In genomic region chr15:78049933-78050332, GRCm38 (mm10) we compare ENCODE assay signal across 22 mouse cellular contexts.
"Had no signal": no experiment of that assay in that cellular context is flagged by ENCODE, and none has a peak within 500 bp of the region (broad histone marks: within the 10 kb centered on the region; RNA-seq: fewer than 3 reads in every experiment).

No protein-coding gene starts in this region.

- H3K4me1 ChIP-seq: heart, embryonic 10.5 days; heart, embryonic 12.5 days; hindbrain, embryonic 10.5 days; hindbrain, embryonic 12.5 days; intestine, embryonic 15.5 days; limb, embryonic 10.5 days; limb, embryonic 12.5 days; liver, embryonic 13.5 days had no signal

- H3K4me3 ChIP-seq: gastrocnemius, adult 2 months; heart, embryonic 10.5 days; heart, embryonic 12.5 days; hindbrain, embryonic 10.5 days; hindbrain, embryonic 12.5 days; intestine, embryonic 15.5 days; layer of hippocampus, adult 2 months; limb, embryonic 10.5 days; limb, embryonic 12.5 days; liver, embryonic 13.5 days had no signal

- H3K27ac ChIP-seq: gastrocnemius, adult 2 months; heart, embryonic 10.5 days; hindbrain, embryonic 10.5 days; hindbrain, embryonic 12.5 days; hindbrain, embryonic 14.5 days; intestine, embryonic 15.5 days; layer of hippocampus, adult 2 months; limb, embryonic 10.5 days; limb, embryonic 12.5 days; liver, embryonic 13.5 days had no signal

- DNase-seq: gastrocnemius, adult 2 months; gastrocnemius, postnatal 10 days; gastrocnemius, postnatal 25 days; heart, adult 18-20 months; heart, postnatal 10 days; heart, postnatal 4 days; kidney, adult 18-20 months; kidney, adult 8-10 months; kidney, postnatal 10 days; kidney, postnatal 25 days; kidney, postnatal 4 days; liver; liver, embryonic 13.5 days had no signal

- H3K27me3 ChIP-seq: heart, embryonic 12.5 days; hindbrain, embryonic 12.5 days; intestine, embryonic 15.5 days; limb, embryonic 12.5 days; liver, embryonic 13.5 days had no signal
